Mouse (Mus musculus) bone marrow macrophage, adult 2 months (primary cell): ENCODE measurements around the gene Rabep1. TPM values are rescaled to one million over a fixed set of nuclear protein-coding genes. Genes with fewer than 3 reads are reported as not detected.

ENCODE experiments used
- H3K27ac ChIP-seq: 2 replicates; pipeline ENCODE4 v1.5.1; 2012; ENCODE audit warnings: low read depth, low read length; ENCODE audit not compliant: insufficient read depth
- H3K4me1 ChIP-seq: 2 replicates; pipeline ENCODE4 v1.6.1; 2012; ENCODE audit warnings: low read length; ENCODE audit not compliant: control insufficient read depth, insufficient read depth
- H3K4me3 ChIP-seq: 2 replicates; pipeline ENCODE4 v1.5.1; 2012; ENCODE audit warnings: mild to moderate bottlenecking, low read length, moderate library complexity; ENCODE audit not compliant: insufficient read depth
- CTCF ChIP-seq: IDR thresholded peaks from 2 replicates; pipeline ENCODE4 v1.5.1; 2012; ENCODE audit warnings: low read depth, mild to moderate bottlenecking, low read length, moderate library complexity
- POLR2A ChIP-seq: IDR thresholded peaks from 2 replicates; pipeline ENCODE4 v1.6.1; 2012; ENCODE audit warnings: mild to moderate bottlenecking, low read depth, low read length, borderline replicate concordance
- polyA plus RNA-seq: library from polyadenylated mRNA; stranded (reverse); fragments of >200 nt; gene quantifications from 2 replicates; pipeline ENCODE4 v1.2.4, GENCODE M21; 2012; ENCODE audit not compliant: missing spikeins, insufficient read depth, insufficient read length

Gene Rabep1
- polyA plus RNA-seq, 1 experiment = 51.8 TPM

GRCm38 (mm10) chr11:70982030-70982429 lies 137.5 kb downstream of the Rabep1 start:
- H3K4me3 ChIP-seq = peak overlapping the region; percentile 89
- peaks cover 26% of the 10 kb centered on the region for H3K4me1 ChIP-seq
- TF ChIP-seq CTCF (no peak), POLR2A (no peak)
- H3K27ac ChIP-seq = peak overlapping the region; percentile 60; the same call in 1 of the 2 replicates

DNA sequence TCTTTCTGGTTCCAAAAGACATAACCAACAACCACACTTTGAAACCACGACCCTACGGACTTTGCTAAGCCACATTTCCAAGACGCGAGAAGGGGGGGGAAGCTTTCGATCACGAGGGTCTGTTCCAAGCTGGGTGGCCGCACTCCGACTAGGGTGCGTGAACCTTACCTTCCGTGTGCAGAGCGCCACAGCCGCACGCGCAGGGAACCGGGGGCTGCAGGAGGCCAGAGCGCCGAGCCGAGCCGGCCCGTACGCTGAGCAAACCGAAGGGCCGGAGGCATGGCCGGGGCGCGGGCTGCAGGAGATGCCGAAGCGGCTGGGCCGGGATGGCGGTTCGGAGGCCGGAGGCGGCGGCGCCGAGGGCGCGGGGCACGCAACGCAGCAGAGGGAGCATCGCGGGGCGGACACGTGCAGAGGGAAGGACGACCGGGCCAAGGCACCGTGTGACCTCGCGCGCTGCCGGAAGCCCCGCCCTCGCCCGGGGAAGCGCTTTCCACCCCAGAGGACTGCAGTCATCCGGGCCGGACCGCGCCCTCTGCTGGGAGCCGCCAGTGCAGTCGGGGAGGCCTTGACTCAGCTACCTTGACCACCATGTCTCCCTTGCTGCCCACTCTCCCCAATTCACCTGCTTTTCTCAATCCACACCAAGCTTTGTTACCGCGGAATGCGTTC lies 138.1 kb downstream of the Rabep1 start, which contains the start of gene C1qbp:
Gene C1qbp, minus strand, starts transcription at position 470 of the 672 bp plus-strand sequence.
- Histone ChIP-seq H3K4me1 (peaks cover 26% of the 10 kb centered on the region), H3K27ac (peak within 1 kb of the TSS; percentile 60), H3K4me3 (peak within 1 kb of the TSS; percentile 89)
- TF ChIP-seq CTCF (peak; percentile 70), POLR2A (no peak)

Other genes starting within 250 kb of the Rabep1 start
- gene 4930544D05Rik, start 228.9 kb upstream of the Rabep1 start, polyA plus RNA-seq = not detected in 2 replicates
- gene Chrne, start 225.6 kb upstream of the Rabep1 start, polyA plus RNA-seq = not detected in 2 replicates
- not detected in 2 replicates for gene Gp1ba, start 205.7 kb upstream of the Rabep1 start, polyA plus RNA-seq
- 70.1 and 76.6 TPM in 2 replicates for gene Rnf167, start 197.5 kb upstream of the Rabep1 start, polyA plus RNA-seq
- 99.9 and 110 TPM in 2 replicates for gene Slc25a11, start 197.3 kb upstream of the Rabep1 start, polyA plus RNA-seq
- 1,781 and 1,801 TPM in 2 replicates for gene Pfn1, start 190.1 kb upstream of the Rabep1 start, polyA plus RNA-seq
- gene Eno3, start 187.6 kb upstream of the Rabep1 start, polyA plus RNA-seq = 4.7 and 7.4 TPM in 2 replicates
- 86.8 and 101 TPM in 2 replicates for gene Spag7, start 175.4 kb upstream of the Rabep1 start, polyA plus RNA-seq
- 71.4 and 84.6 TPM in 2 replicates for gene Camta2, start 156.7 kb upstream of the Rabep1 start, polyA plus RNA-seq
- gene Inca1, start 144.6 kb upstream of the Rabep1 start, polyA plus RNA-seq = 1.7 TPM in 1 of 2 replicates, not detected in the other
- 56.2 and 57.9 TPM in 2 replicates for gene Kif1c, start 144.2 kb upstream of the Rabep1 start, polyA plus RNA-seq
- gene Zfp3, start 80.6 kb upstream of the Rabep1 start, polyA plus RNA-seq = 2.7 and 3.3 TPM in 2 replicates
- gene Scimp, start 32.2 kb upstream of the Rabep1 start, polyA plus RNA-seq = 1.1 TPM in 1 of 2 replicates, not detected in the other
- 54.1 and 56.2 TPM in 2 replicates for gene Nup88, start 125.2 kb downstream of the Rabep1 start, polyA plus RNA-seq
- gene Rpain, start 125.4 kb downstream of the Rabep1 start, polyA plus RNA-seq = 60.5 and 65.8 TPM in 2 replicates
- 49.8 and 63.2 TPM in 2 replicates for gene C1qbp, start 138.2 kb downstream of the Rabep1 start, polyA plus RNA-seq
- 12.6 and 13.2 TPM in 2 replicates for gene Dhx33, start 159.7 kb downstream of the Rabep1 start, polyA plus RNA-seq
- gene Mis12, start 174.8 kb downstream of the Rabep1 start, polyA plus RNA-seq = 29.7 and 29.8 TPM in 2 replicates
- 81.9 and 90.4 TPM in 2 replicates for gene Derl2, start 175.1 kb downstream of the Rabep1 start, polyA plus RNA-seq
- gene 6330403K07Rik, start 188.7 kb downstream of the Rabep1 start, polyA plus RNA-seq = not detected in 2 replicates